Mouse (Mus musculus) embryonic fibroblast, embryonic 13.5 days (primary cell): ENCODE data around the gene Shoc2. TPM values are rescaled to one million over a fixed set of nuclear protein-coding genes. Genes with fewer than 3 reads are reported as not detected.
A peak's percentile ranks its signal among the peaks of the same experiment; 100 is the strongest.
"Not testable (repeated sequence)": the region's sequence is repeated elsewhere in the genome, so short reads cannot be mapped to it uniquely, and the experiment has no call there.

Source experiments
- H3K27ac ChIP-seq: 2 replicates; pipeline ENCODE4 v1.5.1; 2012; ENCODE audit warnings: low read length, control low read depth, inconsistent platforms; ENCODE audit not compliant: insufficient read depth
- H3K4me1 ChIP-seq: 2 replicates; pipeline ENCODE4 v1.6.1; 2011; ENCODE audit warnings: low read length; ENCODE audit not compliant: control insufficient read depth, insufficient read depth
- H3K4me3 ChIP-seq: 2 replicates; pipeline ENCODE4 v1.5.1; 2011; ENCODE audit warnings: mild to moderate bottlenecking, control low read depth, low read length; ENCODE audit not compliant: insufficient read depth
- CTCF ChIP-seq: IDR thresholded peaks from 2 replicates; pipeline ENCODE4 v1.5.1; 2011; ENCODE audit warnings: mild to moderate bottlenecking, control low read depth, low read length, moderate library complexity, borderline replicate concordance; ENCODE audit not compliant: insufficient read depth
- POLR2A ChIP-seq: IDR thresholded peaks from 2 replicates; pipeline ENCODE4 v1.6.1; 2011; ENCODE audit warnings: low read depth, mild to moderate bottlenecking, control low read depth, low read length, moderate library complexity
- polyA plus RNA-seq: library from polyadenylated mRNA; stranded (reverse); fragments of >200 nt; gene quantifications from 2 replicates; pipeline ENCODE4 v1.2.4, GENCODE M21; 2011; ENCODE audit warnings: low read depth; ENCODE audit not compliant: missing spikeins, insufficient read length

Shoc2 gene
- polyA plus RNA-seq, 1 experiment = 99.6 TPM

GRCm38 (mm10) chr19:53933050-53933449 is 11.1 kb upstream of the Shoc2 start:
- no peak for TF ChIP-seq POLR2A
- TF ChIP-seq CTCF = no peak
- Histone ChIP-seq H3K4me3 (no peak overlapping the region), H3K27ac (no peak overlapping the region), H3K4me1 (no peaks in the 10 kb centered on the region)

GRCm38 (mm10) chr19:53934046-53934445 is 10.1 kb upstream of the Shoc2 start:
- TF ChIP-seq POLR2A = no peak
- no peak for TF ChIP-seq CTCF
- H3K4me3 ChIP-seq = no peak overlapping the region
- no peaks in the 10 kb centered on the region for H3K4me1 ChIP-seq
- no peak overlapping the region for H3K27ac ChIP-seq

GRCm38 (mm10) chr19:53939467-53939866 is 4.6 kb upstream of the Shoc2 start:
- Histone ChIP-seq H3K4me3 (no peak overlapping the region), H3K4me1 (no peaks in the 10 kb centered on the region), H3K27ac (no peak overlapping the region)
- TF ChIP-seq CTCF (no peak), POLR2A (no peak)

GRCm38 (mm10) chr19:53941139-53941538 is 3.0 kb upstream of the Shoc2 start:
- no peak overlapping the region for H3K27ac ChIP-seq
- H3K4me3 ChIP-seq = no peak overlapping the region
- H3K4me1 ChIP-seq = no peaks in the 10 kb centered on the region
- TF ChIP-seq CTCF (no peak), POLR2A (no peak)

- TF ChIP-seq CTCF = no peak
- TF ChIP-seq POLR2A = no peak
- Histone ChIP-seq H3K4me3 (peak overlapping the region; percentile 30; the same call in 1 of the 2 replicates), H3K4me1 (no peaks in the 10 kb centered on the region), H3K27ac (peak overlapping the region; percentile 45; the same call in 1 of the 2 replicates)
Measured at GRCm38 (mm10) chr19:53942342-53942741, 1.8 kb upstream of the Shoc2 start.

GRCm38 (mm10) chr19:53944786-53945169 is 672 bp downstream of the Shoc2 start:
- Histone ChIP-seq H3K4me3 (peak overlapping the region; percentile 59), H3K4me1 (no peaks in the 10 kb centered on the region), H3K27ac (peak overlapping the region; percentile 65)
- TF ChIP-seq POLR2A (peak; percentile 88), CTCF (no peak)

- TF ChIP-seq CTCF = no peak
- TF ChIP-seq POLR2A = no peak; the same call in 1 of the 2 replicates
- peak overlapping the region; percentile 65; the same call in 1 of the 2 replicates for H3K27ac ChIP-seq
- no peaks in the 10 kb centered on the region for H3K4me1 ChIP-seq
- peak overlapping the region; percentile 71 for H3K4me3 ChIP-seq
Measured at GRCm38 (mm10) chr19:53945171-53946042, 1.3 kb downstream of the Shoc2 start.

- H3K27ac ChIP-seq = no peak overlapping the region
- no peak overlapping the region for H3K4me3 ChIP-seq
- no peak for TF ChIP-seq CTCF
- no peak for TF ChIP-seq POLR2A
- H3K4me1 ChIP-seq = no peaks in the 10 kb centered on the region
Measured at GRCm38 (mm10) chr19:53957513-53957912, 13.4 kb downstream of the Shoc2 start.

GRCm38 (mm10) chr19:53962511-53962910 is 18.4 kb downstream of the Shoc2 start:
- TF ChIP-seq CTCF (no peak), POLR2A (no peak)
- no peaks in the 10 kb centered on the region for H3K4me1 ChIP-seq
- no peak overlapping the region for H3K27ac ChIP-seq
- H3K4me3 ChIP-seq = no peak overlapping the region

- H3K4me3 ChIP-seq, H3K27ac ChIP-seq, H3K4me1 ChIP-seq: not testable (repeated sequence)
Measured at GRCm38 (mm10) chr19:53964347-53964746, 20.2 kb downstream of the Shoc2 start.
